Mouse (Mus musculus) hindbrain, embryonic 12.5 days (tissue): ENCODE data around the gene Ascl2. TPM values are rescaled to one million over a fixed set of nuclear protein-coding genes. Genes with fewer than 3 reads are reported as not detected.

Experiments
- ATAC-seq: fragments of 200-750 bp; cut with Nextera tagmentation; 2 replicates; pipeline ENCODE4 v1.8.0; 2017; ENCODE audit warnings: moderate TSS enrichment; ENCODE audit not compliant: low FRiP score
- H3K27ac ChIP-seq: fragments of 300-500 bp; sonication (generic); 2 replicates; pipeline ENCODE4 v1.5.1; 2016; ENCODE audit warnings: mild to moderate bottlenecking
- H3K27me3 ChIP-seq: fragments of 300-500 bp; sonication (generic); 2 replicates; pipeline ENCODE4 v1.6.1; 2016; ENCODE audit warnings: mild to moderate bottlenecking
- H3K36me3 ChIP-seq: fragments of 300-500 bp; sonication (generic); 2 replicates; pipeline ENCODE4 v1.6.1; 2016; ENCODE audit warnings: mild to moderate bottlenecking
- H3K4me1 ChIP-seq: fragments of 300-500 bp; sonication (generic); 2 replicates; pipeline ENCODE4 v1.6.1; 2016
- H3K4me2 ChIP-seq: fragments of 300-500 bp; sonication (generic); replicated peaks from 2 replicates; pipeline ENCODE4 v1.6.1; 2016; ENCODE audit warnings: mild to moderate bottlenecking
- H3K4me3 ChIP-seq: fragments of 300-500 bp; sonication (generic); 2 replicates; pipeline ENCODE4 v1.5.1; 2016; ENCODE audit warnings: mild to moderate bottlenecking
- H3K9ac ChIP-seq: fragments of 300-500 bp; sonication (generic); 2 replicates; pipeline ENCODE4 v1.6.1; 2016; ENCODE audit warnings: mild to moderate bottlenecking, moderate library complexity
- H3K9me3 ChIP-seq: fragments of 300-500 bp; sonication (generic); replicated peaks from 2 replicates; pipeline ENCODE4 v1.6.1; 2016; ENCODE audit warnings: mild to moderate bottlenecking
- WGBS: fragments of 180-500 bp; shearing (Covaris S2); methylation state at CpG from one replicate; pipeline ENCODE4 v1.1.7; 2016; 5-methylcytosine and 5-hydroxymethylcytosine counted together
- polyA plus RNA-seq: library from polyadenylated mRNA; unstranded; fragments of >200 nt; fragmentation: Nextera tagmentation; extraction: Ambion mirVana; gene quantifications from 2 replicates; pipeline ENCODE4 v1.2.1, GENCODE M21; 2016

Ascl2 gene
- polyA plus RNA-seq: 0.41 and 0.56 TPM in 2 replicates

DNA sequence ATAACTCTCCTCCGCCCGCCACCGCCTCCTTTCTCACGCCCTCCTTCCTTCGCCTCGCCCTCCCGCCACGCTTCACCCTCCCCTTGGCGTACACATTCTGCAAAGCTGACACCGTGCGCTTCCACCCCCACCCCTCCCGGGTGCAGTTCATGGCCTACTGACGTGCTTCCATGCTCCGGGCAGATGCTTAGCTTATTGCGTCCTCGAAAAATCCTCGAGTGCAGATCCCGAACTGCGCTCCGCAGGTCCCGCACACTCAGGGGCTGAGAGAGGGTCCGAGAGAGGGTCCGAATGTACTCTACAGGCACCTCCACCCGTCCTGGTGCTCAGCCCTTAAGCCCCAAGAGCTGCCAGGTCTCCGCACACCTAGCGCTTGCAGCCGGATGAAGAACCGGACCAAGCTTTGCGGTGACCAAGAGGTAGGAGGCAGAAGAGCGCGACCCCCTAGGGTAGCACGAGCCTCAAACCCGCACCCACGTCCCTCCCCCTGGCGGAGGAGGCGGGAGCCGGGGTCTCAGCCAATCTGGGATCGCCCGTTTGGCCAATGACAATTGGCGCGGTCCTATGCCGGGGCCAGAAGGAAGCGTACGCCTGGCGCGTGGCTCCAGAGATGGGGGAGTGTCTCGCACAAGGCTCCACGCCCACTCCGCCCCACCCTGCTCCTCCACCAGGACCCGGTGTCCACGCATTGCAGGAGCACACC, at the start of gene Ascl2:
Gene Ascl2, minus strand, starts transcription at position 456 of the 703 bp plus-strand sequence.
- peak within 1 kb of the TSS; percentile 36 for H3K4me3 ChIP-seq
- H3K9ac ChIP-seq: 0 out of 2 replicates have a peak within 1 kb of the TSS, but pooled peaks have one; percentile 18

DNA sequence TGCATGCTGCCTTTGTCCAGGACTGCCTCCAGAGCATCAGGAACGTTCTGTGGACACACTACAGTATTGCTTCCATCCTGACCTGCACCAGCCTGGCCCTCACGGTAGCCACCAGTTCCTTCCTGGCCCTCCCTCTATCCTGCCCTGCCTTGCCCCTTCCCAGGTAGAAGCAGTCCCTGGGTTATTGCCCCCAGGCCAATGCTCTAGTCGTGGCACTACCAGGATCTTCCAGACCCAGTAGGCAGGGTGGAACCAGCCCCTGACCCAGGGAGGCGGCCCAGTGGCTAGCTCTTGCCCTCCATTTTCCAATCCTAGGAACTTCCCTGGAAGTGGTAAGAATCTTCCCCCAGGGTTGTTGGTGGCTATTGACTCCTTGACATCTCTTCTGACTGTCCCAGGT, 48.1 kb upstream of the Ascl2 start:
- H3K4me1 ChIP-seq: peaks cover 11% of the 10 kb centered on the region
- no peak for ATAC-seq
- H3K4me3 ChIP-seq: no peak overlapping the region
- H3K4me2 ChIP-seq: no peak overlapping the region
- H3K9ac ChIP-seq: no peak overlapping the region
- H3K9me3 ChIP-seq: no peaks in the 10 kb centered on the region
- H3K27me3 ChIP-seq: no peaks in the 10 kb centered on the region
- H3K27ac ChIP-seq: no peak overlapping the region
- no peaks in the 10 kb centered on the region for H3K36me3 ChIP-seq
- 74% methylated on average over 4 of the region's 4 CpGs for WGBS

More for the DNA sequence above, at the start of gene Ascl2:
- Histone ChIP-seq H3K27me3 (peaks cover 84% of the 10 kb centered on the region), H3K27ac (no peak within 1 kb of the TSS), H3K4me2 (peak within 1 kb of the TSS; percentile 77), H3K36me3 (no peaks in the 10 kb centered on the region), H3K9me3 (no peaks in the 10 kb centered on the region), H3K4me1 (peaks cover 24% of the 10 kb centered on the region)
- 2% methylated on average over 50 of the region's 51 CpGs for WGBS
- ATAC-seq: peak; percentile 39; the same call in 1 of the 2 replicates

DNA sequence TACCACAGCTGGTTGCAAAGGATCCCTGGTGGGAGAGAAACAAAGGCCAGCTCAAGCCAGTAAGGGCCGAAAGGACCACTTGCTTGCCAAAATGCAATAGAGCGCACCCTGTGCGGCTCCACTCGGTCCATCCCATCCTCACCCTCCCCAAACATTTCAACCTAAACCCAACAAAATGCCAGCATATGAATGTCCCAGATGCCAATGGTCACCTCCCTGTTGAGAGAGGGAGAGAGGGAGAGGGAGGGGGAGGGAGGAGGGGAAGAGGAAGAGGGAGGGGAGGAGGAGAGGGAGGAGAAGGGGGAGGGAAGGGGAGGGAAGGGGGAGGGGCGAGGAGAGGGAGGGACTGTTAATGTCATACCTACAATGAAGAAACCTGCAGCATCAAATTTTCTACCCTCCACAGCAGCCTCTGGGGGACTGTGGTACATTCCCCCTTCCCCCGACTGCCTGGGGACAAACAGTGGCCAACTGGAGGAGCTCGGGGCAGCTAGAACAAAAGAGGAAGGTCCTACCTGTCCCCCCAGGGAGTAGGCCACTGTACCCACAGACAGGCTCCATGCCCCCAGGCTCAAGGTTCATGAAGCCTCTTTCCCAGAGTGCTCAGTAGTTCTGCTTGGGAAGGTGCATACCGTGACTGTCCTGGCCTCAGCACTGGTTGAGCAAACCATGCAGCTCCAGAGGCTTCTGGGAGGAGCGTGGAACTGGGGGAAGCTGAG, 47.5 kb upstream of the Ascl2 start:
- Histone ChIP-seq H3K9me3 (no peaks in the 10 kb centered on the region), H3K27me3 (no peaks in the 10 kb centered on the region), H3K36me3 (no peaks in the 10 kb centered on the region), H3K9ac (no peak overlapping the region), H3K4me3 (no peak overlapping the region), H3K4me1 (peaks cover 13% of the 10 kb centered on the region), H3K27ac (no peak overlapping the region; the same call in 1 of the 2 replicates), H3K4me2 (no peak overlapping the region)
- WGBS: 50% methylated on average over 9 of the region's 9 CpGs
- ATAC-seq: no peak

DNA sequence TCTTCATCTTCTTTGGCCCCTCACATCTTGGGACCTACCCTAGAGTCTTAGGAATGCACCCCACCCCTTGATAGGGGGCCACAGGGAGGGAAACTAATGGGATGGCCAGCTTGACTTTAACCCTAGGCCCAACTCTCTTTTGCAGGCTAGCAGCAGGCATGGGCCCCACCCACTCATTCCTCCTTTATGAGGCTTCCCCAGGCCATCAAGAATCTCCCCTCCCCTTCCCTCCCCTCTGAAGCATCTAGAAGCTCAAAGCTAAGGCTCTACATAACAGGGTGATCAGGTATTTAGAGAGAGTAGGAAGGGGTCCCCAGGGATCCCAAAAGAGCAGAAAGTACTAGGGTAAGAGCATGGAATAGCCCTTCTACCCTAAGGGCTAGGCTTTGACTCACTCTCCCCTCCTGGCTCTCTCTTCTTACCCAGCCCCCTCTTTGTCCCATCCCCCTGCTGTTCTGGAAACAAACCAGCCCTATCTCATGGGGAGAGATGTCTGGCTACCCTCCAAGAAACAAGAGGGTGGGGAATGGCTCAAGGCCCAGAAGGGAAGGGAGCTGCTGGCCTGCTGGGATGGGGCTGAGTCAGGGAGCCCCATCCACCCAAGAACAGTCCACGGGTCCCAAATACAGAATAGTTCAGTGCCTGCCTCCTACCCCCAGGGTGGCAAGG, 46.8 kb upstream of the Ascl2 start:
- Histone ChIP-seq H3K4me1 (peaks cover 13% of the 10 kb centered on the region), H3K9me3 (no peaks in the 10 kb centered on the region), H3K9ac (no peak overlapping the region), H3K4me2 (no peak overlapping the region), H3K27me3 (no peaks in the 10 kb centered on the region), H3K27ac (no peak overlapping the region; the same call in 1 of the 2 replicates), H3K36me3 (no peaks in the 10 kb centered on the region), H3K4me3 (no peak overlapping the region)
- ATAC-seq: 0 out of 2 replicates have a peak, but pooled peaks have one; percentile 17
- WGBS: 4% methylated on average over 1 of the region's 1 CpGs

DNA sequence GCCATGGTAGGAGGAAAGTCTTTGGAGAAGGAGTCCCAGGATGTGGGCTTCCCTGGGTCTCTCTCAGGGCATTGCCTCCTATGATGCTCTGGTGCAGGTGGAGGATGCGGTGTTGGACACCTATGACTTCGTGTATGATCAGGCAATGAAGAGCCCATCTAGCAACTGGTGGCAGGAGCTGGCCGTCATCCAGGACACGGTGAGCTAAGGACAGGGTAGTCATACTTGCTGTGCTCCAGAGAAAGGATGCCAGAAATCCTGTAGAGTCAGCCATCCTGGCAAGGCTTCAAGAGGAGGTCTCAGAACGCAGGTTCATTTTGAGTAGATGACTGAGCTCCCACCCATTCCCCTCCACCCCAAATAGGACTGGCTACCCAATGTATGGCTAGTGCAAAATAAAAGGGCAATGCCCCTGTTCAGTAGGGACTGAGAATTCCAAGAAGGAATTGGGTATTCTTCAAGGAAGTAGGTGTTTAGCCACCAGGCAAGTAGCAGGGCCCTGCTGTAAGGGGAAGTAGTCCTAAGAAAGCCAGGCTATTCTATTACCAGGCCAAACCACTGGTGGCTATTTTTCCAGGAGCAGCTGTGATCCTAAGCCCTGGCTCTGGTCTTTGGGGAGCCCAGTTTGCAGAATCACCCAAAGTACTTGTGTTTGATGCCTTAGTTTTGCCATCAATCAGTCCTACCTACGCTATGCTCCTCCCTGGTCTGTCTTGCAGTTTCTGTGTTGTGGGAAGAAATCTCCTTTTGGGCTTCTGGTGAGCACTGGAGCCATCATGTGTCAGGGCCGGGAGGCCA, 46.0 kb upstream of the Ascl2 start:
- Histone ChIP-seq H3K9me3 (no peaks in the 10 kb centered on the region), H3K36me3 (no peaks in the 10 kb centered on the region), H3K27ac (no peak overlapping the region), H3K4me1 (peaks cover 13% of the 10 kb centered on the region), H3K4me3 (no peak overlapping the region), H3K27me3 (no peaks in the 10 kb centered on the region), H3K9ac (no peak overlapping the region), H3K4me2 (no peak overlapping the region)
- WGBS: 82% methylated on average over 7 of the region's 7 CpGs
- no peak for ATAC-seq

DNA sequence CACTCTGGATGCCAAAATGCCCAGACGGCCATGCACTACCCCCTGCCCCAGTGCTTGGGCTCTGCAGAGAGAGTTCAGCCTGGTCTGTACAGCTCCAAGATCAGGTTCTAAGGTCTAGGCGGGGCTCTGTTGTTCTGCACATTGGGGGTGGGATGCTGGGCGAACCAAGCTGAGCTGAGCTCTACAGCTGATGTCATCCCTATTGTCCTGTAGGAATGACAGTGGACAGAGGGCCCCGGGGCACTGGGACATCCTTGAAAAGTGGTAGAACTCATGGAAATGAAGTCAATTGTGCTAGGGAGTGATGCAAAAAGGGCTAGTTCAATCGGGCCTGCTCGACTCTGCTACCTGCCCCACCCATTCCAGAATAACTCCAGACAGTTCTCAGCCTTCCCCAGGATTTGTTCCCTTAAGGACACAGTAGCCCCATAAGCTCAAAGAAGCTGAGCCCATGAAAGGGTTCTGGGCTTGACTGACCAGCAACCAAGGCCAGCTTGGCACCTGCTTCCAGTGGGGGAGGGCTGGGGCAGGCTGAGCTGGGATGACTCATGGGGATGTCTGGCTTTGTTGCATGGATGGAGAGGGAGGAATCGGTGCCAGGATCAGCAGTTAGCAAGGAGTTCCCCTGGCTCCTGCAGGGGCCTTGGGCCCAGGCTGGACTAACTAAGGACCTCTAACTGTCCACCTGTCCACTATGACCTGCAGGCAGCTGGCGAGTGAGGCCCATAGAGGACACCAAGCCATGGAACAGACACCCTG, 44.5 kb upstream of the Ascl2 start:
- ATAC-seq: no peak
- Histone ChIP-seq H3K4me3 (no peak overlapping the region), H3K27ac (no peak overlapping the region), H3K36me3 (no peaks in the 10 kb centered on the region), H3K9ac (no peak overlapping the region), H3K9me3 (no peaks in the 10 kb centered on the region), H3K27me3 (no peaks in the 10 kb centered on the region), H3K4me1 (peaks cover 19% of the 10 kb centered on the region), H3K4me2 (no peak overlapping the region)
- 61% methylated on average over 8 of the region's 8 CpGs for WGBS

DNA sequence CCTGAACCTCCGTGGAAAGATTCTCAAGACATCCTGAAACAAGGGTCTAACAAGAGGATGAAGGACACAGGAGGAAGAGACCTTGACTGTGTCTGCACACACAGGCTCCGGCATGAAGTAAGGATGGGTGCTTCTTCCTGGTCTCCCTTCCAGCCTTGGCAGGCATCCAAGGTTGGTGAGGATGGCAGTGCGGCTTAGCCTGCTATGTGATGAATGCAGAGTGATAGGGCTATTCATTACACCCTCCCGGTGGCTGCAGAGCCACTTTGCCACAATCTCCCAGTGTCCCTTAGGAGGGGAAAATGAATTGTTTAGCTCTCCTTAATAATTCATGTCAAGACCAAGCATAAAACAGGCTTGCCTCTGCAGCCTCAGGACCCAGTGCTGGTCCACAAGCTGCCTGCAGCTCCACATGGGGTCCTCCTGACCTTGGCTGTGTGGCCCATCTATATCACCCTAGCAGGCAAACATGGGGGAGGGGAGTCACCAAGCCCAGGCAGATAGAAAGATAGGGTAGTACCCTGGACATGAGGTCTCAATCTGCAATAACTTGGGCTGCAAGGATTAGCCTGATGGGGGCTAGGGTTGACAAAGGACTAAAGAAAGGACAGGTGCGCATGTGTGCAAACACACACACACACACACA, 43.3 kb upstream of the Ascl2 start:
- Histone ChIP-seq H3K9ac (no peak overlapping the region), H3K4me3 (no peak overlapping the region), H3K4me2 (no peak overlapping the region), H3K36me3 (no peaks in the 10 kb centered on the region), H3K4me1 (peaks cover 25% of the 10 kb centered on the region), H3K9me3 (no peaks in the 10 kb centered on the region), H3K27ac (no peak overlapping the region), H3K27me3 (no peaks in the 10 kb centered on the region)
- WGBS: 64% methylated on average over 5 of the region's 5 CpGs
- peak; percentile 35; the same call in 1 of the 2 replicates for ATAC-seq

DNA sequence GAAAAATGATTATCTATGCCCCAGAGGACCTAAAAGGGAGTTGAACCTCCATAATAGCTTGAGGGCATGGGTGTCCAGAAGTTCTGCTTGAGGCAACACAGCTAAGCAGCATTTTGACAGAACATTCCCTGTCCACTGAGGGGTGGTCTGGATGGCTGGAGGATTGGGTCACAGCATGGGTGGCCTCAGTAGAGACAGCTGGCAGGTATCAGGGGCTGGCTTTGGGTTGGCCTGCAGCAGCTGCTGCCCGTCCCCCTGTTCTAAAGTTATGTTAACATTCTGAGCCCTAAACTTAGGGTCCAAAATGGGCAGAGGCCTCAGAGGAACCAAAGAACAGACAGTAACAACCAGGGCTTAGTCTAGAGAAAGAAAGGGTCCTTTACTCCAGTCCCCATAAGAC, 42.2 kb upstream of the Ascl2 start:
- Histone ChIP-seq H3K27ac (no peak overlapping the region), H3K4me2 (no peak overlapping the region), H3K9ac (no peak overlapping the region), H3K9me3 (no peaks in the 10 kb centered on the region), H3K36me3 (no peaks in the 10 kb centered on the region), H3K27me3 (no peaks in the 10 kb centered on the region), H3K4me1 (peaks cover 23% of the 10 kb centered on the region), H3K4me3 (no peak overlapping the region)
- 87% methylated on average over 1 of the region's 1 CpGs for WGBS
- ATAC-seq: no peak

DNA sequence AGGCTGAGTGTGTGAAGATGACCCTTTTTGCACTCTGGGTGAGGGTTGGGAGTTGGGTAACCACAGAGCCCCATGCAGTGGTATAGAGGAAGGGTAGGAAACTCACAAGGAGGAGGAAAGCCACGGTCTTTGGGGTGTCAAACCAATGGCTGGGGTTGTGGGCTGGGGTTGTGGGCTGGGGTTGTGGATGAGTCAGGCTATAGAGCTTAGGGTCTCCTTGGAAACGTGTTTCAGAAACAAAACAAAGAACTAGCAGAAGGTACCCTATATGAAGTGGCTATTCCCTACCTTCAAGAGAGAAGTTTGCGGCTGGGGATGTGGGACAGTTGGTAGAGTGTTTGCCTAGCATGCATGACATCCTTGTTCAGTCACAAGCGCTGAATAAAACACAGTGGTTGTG, 40.9 kb upstream of the Ascl2 start:
- ATAC-seq: no peak
- no peak overlapping the region for H3K9ac ChIP-seq
- H3K9me3 ChIP-seq: no peaks in the 10 kb centered on the region
- no peak overlapping the region for H3K27ac ChIP-seq
- H3K27me3 ChIP-seq: no peaks in the 10 kb centered on the region
- 90% methylated on average over 4 of the region's 4 CpGs for WGBS
- peaks cover 18% of the 10 kb centered on the region for H3K4me1 ChIP-seq
- H3K4me2 ChIP-seq: no peak overlapping the region
- H3K4me3 ChIP-seq: no peak overlapping the region
- no peaks in the 10 kb centered on the region for H3K36me3 ChIP-seq

DNA sequence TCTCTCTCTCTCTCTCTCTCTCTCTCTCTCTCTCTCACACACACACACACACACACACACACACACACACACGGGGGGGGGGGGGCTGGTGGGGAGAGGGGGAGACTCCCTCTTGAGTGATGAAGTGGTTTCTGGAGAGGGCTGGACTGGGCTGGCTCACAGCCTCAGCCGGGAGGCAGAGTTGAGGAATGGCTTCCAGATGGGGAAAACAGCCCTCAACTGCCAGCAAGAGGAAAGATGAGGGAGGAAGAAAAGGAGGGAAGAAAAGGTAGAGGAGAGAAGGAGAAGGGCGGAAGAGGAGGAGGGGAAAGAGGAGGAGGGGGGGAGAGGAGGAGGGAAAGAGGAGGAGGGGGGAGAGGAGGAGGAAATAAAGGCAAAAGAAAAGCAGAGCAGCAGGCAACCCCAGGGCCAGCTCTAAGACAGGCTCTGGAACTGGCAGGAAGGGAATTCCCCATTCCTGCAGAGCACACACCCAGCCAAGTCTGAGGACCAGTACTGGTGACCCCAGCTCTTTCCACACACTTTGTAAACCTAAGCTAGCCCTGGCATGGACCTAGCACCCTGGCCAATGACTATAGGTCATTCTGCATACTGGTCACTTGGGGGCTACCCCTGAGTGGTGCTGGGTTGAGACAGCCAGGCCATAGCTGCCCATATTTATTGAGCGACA, 40.1 kb upstream of the Ascl2 start:
- 67% methylated on average over 3 of the region's 4 CpGs for WGBS
- Histone ChIP-seq H3K27ac (peak overlapping the region; percentile 35), H3K4me1 (peaks cover 18% of the 10 kb centered on the region)

More for the DNA sequence above, 40.1 kb upstream of the Ascl2 start:
- Histone ChIP-seq H3K9ac (no peak overlapping the region), H3K4me3 (no peak overlapping the region), H3K36me3 (no peaks in the 10 kb centered on the region), H3K27me3 (no peaks in the 10 kb centered on the region), H3K4me2 (no peak overlapping the region), H3K9me3 (no peaks in the 10 kb centered on the region)
- no peak for ATAC-seq
